Mouse (Mus musculus) embryonic fibroblast, embryonic 13.5 days (primary cell): ENCODE data around the gene Gpr132. TPM values are rescaled to one million over a fixed set of nuclear protein-coding genes. Genes with fewer than 3 reads are reported as not detected.

Experiments used
- H3K27ac ChIP-seq: 2 replicates; pipeline ENCODE4 v1.5.1; 2012; ENCODE audit warnings: low read length, control low read depth, inconsistent platforms; ENCODE audit not compliant: insufficient read depth
- H3K4me1 ChIP-seq: 2 replicates; pipeline ENCODE4 v1.6.1; 2011; ENCODE audit warnings: low read length; ENCODE audit not compliant: control insufficient read depth, insufficient read depth
- H3K4me3 ChIP-seq: 2 replicates; pipeline ENCODE4 v1.5.1; 2011; ENCODE audit warnings: mild to moderate bottlenecking, control low read depth, low read length; ENCODE audit not compliant: insufficient read depth
- CTCF ChIP-seq: IDR thresholded peaks from 2 replicates; pipeline ENCODE4 v1.5.1; 2011; ENCODE audit warnings: mild to moderate bottlenecking, control low read depth, low read length, moderate library complexity, borderline replicate concordance; ENCODE audit not compliant: insufficient read depth
- POLR2A ChIP-seq: IDR thresholded peaks from 2 replicates; pipeline ENCODE4 v1.6.1; 2011; ENCODE audit warnings: low read depth, mild to moderate bottlenecking, control low read depth, low read length, moderate library complexity
- polyA plus RNA-seq: library from polyadenylated mRNA; stranded (reverse); fragments of >200 nt; gene quantifications from 2 replicates; pipeline ENCODE4 v1.2.4, GENCODE M21; 2011; ENCODE audit warnings: low read depth; ENCODE audit not compliant: missing spikeins, insufficient read length

Gpr132 gene
- polyA plus RNA-seq, 1 experiment, result not detected

DNA sequence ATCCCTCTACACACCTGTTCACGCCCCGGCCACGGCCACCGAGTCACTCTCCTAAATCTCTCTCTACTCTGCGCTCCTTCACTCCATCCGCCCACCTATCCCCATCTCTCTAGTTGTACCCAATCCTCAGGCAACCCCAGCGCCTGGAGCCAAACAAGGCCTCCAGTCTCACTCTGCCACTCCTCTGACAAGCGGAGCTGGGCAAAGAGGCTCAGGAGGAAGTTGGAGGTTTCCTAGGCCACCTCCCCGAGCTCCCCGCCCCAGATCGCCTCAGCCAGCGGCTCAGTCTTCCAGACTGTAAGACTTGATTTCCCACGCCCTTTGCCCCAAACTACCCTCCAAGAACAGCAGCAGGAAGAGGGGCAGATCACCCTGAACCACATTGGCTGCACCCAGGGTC, 2.7 kb upstream of the Gpr132 start:
- no peak overlapping the region for H3K27ac ChIP-seq
- no peak for TF ChIP-seq POLR2A
- no peak for TF ChIP-seq CTCF
- H3K4me1 ChIP-seq, result peaks cover 5% of the 10 kb centered on the region; the same call in 1 of the 2 replicates
- H3K4me3 ChIP-seq, result no peak overlapping the region

DNA sequence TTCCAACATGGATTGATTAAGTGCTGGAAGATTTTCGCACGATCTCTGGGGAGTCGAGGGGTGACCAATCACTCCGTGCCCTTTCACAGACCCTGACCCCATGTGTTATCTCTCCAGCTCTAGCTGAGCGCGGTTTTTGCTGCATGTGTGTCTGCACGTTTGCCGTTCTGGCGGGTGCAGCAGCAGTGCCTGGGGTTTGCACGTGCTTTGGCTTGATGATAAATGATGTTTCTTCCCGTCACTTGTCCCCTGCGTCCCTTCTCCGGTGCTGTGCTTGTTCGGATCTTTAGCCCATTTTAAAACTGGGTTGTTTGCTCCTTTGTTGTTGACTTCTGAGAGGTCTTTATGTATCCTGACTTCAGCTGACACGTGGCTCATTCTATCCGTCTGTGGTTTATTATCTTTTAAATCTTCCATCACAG, 1.8 kb upstream of the Gpr132 start:
- Histone ChIP-seq H3K4me3 (no peak overlapping the region), H3K4me1 (peaks cover 5% of the 10 kb centered on the region; the same call in 1 of the 2 replicates), H3K27ac (no peak overlapping the region)
- TF ChIP-seq POLR2A (no peak), CTCF (no peak)

DNA sequence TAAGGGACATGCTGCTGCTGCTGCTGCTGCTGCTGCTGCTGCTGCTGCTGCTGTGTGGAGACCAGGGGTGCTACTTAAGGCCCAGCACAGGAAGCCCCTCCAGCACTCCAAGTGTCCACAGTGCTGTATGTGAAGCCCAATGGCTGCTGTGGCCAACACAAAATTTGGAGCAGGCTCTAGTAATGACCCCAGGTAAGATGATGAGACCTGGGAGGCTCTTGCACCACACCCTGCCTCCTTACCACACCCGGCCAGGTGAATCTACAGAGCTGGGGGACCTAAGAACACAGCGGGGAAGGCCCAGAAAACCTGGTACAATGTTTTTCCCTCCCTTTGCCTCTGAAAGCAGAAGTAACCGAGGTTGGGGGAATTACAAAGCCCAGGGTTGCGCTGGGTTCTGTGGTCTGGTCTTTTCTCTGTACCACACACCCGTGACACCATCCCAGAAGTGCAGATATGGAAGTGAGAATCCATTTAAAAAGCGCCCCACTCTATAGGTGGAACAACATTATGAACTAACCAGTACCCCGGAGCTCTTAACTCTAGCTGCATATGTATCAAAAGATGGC, 838 bp downstream of the Gpr132 start:
- Histone ChIP-seq H3K27ac (no peak overlapping the region), H3K4me1 (peaks cover 5% of the 10 kb centered on the region; the same call in 1 of the 2 replicates), H3K4me3 (no peak overlapping the region)
- TF ChIP-seq CTCF (no peak), POLR2A (no peak)

DNA sequence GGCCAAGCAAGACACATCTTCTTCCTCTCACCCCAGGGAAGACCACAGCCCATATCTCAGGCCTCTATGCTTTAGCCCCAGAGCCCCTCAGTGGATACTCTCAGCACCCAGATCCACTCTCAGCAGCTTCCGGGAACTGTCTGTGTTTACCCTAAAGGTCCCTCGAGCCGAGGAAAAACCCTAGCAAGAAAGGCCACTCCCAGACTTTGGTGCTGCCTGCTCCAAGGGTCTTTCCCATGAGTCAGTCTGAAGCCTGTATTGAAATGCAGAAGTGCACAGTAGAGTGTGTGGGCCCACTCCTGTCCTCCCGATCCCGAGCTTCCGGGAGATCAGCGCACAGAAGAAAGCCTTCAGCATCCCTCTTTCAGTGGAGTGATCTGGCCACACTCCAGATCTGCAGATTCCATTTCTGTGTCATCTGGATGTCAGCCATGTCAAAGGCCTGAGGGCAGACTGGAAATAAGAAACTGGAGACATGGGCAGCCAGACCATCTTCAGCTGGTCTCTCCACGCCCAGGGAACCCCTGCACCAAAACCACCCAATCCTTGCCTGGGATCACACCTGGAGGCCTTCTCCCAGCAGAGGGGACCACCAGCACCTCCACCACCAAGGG, 1.5 kb downstream of the Gpr132 start:
- Histone ChIP-seq H3K4me1 (peaks cover 5% of the 10 kb centered on the region; the same call in 1 of the 2 replicates), H3K27ac (no peak overlapping the region), H3K4me3 (no peak overlapping the region)
- TF ChIP-seq CTCF (no peak), POLR2A (no peak)

DNA sequence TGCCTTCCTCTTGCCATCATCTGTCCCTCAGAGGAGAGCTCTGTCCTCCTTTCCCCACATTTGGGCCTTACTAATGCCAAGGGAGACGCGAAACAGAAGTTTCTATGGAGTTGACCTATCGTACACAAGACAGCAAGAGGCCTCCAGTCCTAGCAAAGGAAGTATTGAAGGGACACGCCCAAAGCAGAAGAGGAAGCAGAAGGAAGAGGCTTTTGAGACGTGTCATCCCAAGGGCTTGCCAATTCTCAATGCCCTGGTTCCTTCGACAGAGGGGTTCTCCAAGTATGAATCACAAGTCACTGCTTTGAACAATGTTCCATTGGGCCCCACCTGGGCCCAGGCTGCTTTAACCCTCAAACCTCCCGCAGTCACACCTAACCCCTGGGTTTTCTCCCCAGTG, 3.2 kb downstream of the Gpr132 start:
- H3K4me3 ChIP-seq, result no peak overlapping the region
- no peak for TF ChIP-seq POLR2A
- no peak for TF ChIP-seq CTCF
- H3K4me1 ChIP-seq, result peaks cover 5% of the 10 kb centered on the region; the same call in 1 of the 2 replicates
- H3K27ac ChIP-seq, result no peak overlapping the region

DNA sequence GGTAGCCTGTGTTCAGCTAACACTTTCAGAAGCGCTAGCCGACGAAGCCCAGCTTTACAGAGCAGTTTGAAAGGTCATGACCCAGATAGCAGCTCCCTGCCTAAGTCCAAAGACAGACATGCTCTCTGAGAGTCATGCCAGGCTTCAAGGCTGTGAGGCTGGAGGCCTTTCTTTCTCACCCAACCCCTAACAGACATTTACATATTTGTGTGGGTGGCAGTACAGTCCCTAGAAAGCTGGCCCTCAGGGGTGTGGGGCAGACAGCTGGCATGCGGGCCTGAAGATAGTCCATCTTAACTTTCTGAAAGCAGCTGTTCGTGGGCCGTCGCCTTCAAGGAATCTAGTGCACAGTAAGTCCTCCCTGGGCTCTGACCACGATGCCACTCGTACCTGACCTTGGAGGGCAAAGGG, 6.1 kb downstream of the Gpr132 start:
- TF ChIP-seq CTCF (no peak), POLR2A (no peak)
- H3K27ac ChIP-seq, result no peak overlapping the region

DNA sequence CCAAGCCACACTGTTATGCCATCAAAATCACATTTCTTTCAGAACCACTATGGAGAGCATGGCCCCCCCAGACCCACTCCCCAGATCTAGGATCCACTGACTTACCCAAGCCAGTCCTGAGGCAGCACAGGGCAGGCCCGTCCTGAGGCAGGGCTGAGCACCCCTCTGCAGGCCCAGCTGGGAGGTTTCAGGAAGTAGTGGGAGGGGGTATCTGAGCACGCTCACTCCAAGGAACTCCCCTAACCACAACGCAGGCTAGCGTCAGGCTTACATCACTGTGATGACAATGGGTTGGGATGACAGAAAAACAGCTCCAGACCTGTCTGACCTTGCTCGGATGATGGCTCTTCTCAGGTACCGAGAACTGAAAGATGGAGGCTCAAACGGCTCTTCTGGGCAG, 7.3 kb downstream of the Gpr132 start:
- Histone ChIP-seq H3K27ac (no peak overlapping the region), H3K4me1 (no peaks in the 10 kb centered on the region; the same call in 1 of the 2 replicates), H3K4me3 (no peak overlapping the region)
- TF ChIP-seq CTCF (no peak), POLR2A (no peak)

More for the DNA sequence above, 6.1 kb downstream of the Gpr132 start:
- H3K4me1 ChIP-seq, result peaks cover 3% of the 10 kb centered on the region; the same call in 1 of the 2 replicates
- no peak overlapping the region for H3K4me3 ChIP-seq

DNA sequence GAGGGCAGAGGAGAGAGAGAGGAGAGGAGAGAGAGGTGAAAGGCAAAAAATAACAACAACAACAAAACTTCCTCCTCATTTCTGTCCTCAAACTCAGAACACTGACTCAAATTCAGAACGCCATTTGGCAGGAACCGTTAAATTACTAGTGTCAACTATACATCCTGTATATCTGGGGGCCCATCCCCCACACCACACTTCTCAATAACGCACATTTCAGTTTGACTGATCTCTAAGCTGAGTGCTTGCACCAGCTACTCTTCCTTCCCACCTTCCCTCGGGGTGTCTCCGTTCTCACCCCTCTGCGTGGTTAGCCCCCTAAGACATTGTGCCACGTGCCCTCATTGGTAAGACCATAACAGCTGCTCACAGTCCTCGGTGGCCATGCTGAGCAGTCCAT, 8.1 kb downstream of the Gpr132 start:
- TF ChIP-seq CTCF (no peak), POLR2A (no peak)
- H3K27ac ChIP-seq, result no peak overlapping the region
- no peaks in the 10 kb centered on the region; the same call in 1 of the 2 replicates for H3K4me1 ChIP-seq
- no peak overlapping the region for H3K4me3 ChIP-seq

DNA sequence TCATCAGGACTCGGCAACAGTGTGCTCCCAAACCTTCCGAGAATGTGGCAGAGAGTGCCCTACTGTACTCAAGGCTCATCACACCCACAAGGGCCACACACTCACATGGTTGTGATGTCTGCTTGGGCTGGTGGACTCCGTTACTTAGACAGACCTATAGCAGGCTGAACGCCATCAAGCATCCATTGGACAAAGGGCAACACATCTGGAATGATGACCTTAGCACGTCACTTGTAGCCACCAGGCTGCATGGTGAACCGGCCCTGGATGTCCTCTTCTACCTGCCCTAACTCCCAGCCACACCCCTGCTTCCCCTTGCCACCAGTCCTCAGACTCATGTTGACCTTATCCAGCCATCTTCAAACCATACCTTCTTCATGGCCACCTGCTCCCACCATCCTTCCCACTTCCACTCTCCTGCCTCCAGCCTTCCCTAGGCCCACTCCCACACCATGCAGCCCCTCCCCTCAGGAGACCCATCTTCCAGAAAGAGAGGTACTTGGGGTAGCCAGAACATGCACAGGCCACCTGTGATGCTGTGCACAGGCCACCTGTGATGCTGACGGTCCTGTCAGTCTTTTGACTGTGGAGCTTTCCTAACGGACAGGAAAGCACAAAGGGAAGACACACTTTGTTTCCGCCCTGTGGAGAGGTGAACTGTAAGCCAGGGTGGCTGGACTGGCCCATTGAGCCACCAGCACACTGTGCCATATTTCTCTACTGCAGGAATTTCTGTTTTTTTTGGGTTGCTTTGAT, 9.3 kb downstream of the Gpr132 start:
- Histone ChIP-seq H3K27ac (no peak overlapping the region), H3K4me3 (no peak overlapping the region), H3K4me1 (no peaks in the 10 kb centered on the region; the same call in 1 of the 2 replicates)
- TF ChIP-seq POLR2A (no peak), CTCF (no peak)

DNA sequence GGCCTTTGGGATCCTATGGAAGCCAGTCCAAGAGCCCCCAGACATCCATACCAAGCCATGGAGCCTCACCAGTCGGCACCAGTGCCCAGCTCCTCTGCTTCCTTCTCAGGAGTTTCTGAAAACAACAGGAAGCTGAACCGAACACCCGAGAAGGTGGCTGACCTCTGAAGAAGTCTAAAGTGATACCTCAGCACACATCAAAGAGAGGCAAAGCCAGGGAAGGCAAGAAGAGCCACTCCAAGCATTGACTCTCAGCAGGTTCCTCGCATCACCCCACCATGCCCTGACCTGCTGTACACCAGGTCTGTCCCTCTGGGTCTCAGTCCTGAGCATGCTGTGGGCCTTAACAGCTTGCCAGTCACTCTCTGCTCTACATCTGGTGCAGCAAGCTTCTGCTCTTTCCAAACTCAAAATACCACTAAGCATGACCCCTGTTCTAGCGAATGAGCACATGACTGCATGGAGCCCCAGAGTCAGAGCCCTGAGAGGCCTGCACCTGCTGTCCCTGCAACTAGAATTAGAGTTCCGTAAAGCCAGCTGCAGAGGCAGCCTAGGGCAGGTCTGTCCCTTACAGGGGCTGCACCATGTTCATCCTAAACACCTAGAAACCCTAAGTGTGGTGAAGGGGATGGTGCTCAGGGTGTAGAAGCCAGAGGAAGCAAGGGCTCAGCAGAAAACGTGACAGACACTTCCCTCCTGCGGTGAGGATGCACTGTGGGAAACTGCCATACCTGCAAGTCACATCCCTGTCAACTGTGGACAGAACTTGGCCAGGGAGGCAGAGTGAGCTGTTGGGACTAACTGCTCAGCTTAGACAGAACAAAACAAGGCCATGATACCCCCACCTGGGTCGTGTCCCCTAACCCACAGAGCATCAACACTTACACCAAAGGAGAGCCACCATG, 10.8 kb downstream of the Gpr132 start:
- no peak for TF ChIP-seq CTCF
- TF ChIP-seq POLR2A, result no peak
- Histone ChIP-seq H3K27ac (no peak overlapping the region), H3K4me1 (peaks cover 6% of the 10 kb centered on the region), H3K4me3 (no peak overlapping the region)
